Mouse (Mus musculus) MN1 (cell line): ENCODE data around the gene Cmtm7.

Experiments
- DNase-seq: peaks from one replicate; pipeline ENCODE4 v3.0.0-alpha.2; 2016; ENCODE audit warnings: low spot score

Cmtm7 gene

DNA sequence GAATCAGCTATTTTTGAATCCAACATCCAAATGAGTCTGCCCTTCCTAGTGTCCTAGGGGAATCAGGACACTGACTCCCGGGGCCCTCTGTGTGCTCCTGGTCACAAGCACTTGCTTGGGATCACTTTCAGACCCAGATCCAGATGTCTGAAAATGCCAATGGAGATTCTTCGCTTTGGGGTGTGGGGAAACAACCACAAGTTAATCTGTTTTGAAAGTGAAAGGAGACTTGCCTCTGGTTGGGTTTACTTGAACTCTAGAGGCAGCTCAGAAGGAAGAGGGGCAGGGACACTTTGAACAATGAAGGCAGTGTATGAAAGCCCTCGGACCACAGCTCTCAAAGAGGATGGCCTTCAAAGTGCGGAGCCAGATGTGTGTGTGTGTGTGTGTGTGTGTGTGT, 12.8 kb upstream of the Cmtm7 start:
- DNase-seq = no peak

- no peak for DNase-seq
Observed at GRCm38 (mm10) chr9:114793764-114794295, 12.2 kb upstream of the Cmtm7 start.

GRCm38 (mm10) chr9:114789989-114790388, 8.3 kb upstream of the Cmtm7 start:
- no peak for DNase-seq

DNA sequence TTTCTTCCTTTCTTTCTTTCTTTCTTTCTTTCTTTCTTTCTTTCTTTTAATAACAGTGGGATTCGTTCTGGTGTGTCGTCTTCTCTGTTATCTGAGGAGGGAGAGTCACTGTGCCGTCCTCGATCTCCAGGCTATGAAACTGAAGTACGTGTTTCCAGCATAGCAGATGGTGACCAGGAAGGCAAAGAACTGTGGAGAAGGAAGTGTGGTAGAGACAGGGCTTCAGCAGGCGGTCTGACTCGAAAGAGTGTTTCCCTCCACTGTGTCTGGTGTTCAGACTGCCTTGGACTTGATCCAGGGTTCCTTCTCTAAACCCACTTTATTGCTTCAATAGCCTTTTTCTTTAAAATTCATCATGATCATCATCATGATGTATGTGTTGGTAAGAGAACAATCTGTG, 7.9 kb upstream of the Cmtm7 start:
- no peak for DNase-seq

DNA sequence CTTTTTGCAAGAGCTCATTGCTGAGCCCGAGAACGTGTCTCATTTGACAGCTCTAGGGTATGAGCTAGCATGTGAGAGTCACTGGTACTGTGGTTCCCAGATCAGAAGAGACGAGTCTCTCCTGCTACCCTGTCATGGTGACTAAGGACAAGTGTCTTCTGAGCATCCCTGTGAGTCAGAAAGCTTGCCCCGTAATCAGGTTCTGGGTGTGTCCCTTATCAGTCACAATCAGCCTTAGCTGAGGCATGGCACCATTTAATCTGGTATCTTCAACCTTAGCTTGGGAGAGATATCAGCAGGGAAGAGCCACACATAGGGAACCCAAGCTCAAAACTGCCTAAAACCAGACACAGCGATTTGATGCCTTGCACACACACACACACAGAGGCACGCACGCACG, 7.0 kb upstream of the Cmtm7 start:
- DNase-seq = no peak

GRCm38 (mm10) chr9:114787716-114788115, 6.1 kb upstream of the Cmtm7 start:
- DNase-seq = no peak

DNA sequence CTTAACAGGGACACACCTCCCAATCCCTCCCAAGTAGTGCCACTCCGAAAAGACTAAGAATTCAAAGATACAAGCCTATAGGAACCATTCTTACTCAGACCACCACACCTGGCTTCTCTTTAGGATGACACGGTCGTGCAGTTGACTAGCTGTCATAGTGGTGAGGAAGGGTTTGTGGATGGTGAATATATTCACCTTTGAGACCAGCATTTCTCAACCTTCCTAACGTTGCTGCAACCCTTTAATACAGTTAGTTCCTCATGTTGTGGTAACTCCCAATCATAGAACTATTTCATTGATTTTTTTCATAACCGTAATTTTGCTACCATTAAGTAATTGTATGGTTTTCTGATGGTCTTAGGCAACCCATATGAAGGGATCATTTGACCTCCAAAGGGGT, 5.5 kb upstream of the Cmtm7 start:
- DNase-seq = no peak

DNA sequence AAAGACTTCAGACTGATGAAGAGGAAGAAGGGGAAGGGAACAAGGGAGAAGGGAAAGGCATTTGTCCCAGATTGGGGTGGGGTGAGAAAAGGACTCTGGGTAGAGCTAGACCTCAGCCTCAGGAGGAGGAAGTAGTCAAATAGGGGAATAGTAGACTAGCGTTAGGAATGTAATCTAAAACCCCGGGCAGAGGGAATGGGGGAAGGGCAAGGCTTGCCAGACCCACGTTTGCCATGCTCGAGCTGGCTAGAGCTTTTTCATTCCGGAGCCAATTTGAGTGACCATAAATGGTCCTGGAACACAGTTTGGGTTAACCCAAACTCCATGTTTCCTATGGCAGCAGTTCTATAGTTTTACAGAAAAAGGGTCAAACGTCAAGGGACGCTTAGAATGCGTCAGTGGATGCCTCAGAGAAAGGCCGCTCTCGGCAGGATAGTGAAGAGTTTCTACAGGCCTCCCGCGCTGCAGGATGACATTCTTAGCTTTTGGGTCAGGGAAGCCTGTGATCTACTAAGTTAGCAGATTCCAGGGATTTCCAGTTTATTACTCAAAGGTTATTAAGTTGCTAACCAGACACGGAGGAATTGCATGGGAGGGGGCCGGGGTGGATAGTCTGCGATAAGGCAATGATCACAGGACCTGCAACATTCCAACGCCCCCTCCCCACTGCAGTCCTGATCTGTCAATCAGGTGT, 3.9 kb upstream of the Cmtm7 start:
- no peak for DNase-seq

DNA sequence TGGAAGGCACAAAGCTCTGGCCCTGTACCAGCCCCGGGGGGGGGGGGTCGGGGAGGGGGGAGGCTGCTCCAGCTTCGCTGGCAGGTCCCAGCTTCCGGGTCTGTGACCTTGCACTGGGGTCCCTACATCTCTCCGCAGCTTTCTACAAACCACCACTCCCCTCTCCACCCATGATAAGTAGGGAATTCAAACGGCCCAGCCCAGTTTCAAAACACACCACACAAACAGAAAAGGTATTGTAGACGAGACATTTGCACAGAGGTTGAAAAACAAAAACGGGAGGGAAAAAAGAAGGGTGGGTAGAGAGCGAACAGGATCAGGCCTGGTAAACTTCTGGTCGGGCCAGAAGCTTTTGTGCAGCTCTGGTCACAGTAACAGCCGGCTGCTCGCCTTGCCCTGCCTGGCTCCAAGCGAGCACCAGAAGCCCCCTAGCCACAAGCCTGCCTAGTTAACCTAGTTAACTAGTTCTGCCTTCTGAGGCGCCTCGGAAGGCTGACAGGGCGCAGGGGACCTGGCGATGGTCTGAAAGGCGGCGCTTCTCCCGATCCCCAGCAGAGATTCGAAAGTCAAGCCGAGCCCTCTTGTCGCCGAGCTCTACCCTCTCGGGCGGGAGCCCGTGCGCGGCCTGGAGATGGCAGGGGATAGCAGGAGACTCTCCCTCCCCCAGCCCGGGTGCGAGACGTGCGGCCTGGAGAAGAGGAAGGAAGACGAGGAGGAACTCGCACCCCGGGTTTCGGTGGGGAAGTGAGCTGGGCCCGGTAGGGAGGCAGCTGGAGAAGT, 720 bp downstream of the Cmtm7 start:
- peak; percentile 54 for DNase-seq

DNA sequence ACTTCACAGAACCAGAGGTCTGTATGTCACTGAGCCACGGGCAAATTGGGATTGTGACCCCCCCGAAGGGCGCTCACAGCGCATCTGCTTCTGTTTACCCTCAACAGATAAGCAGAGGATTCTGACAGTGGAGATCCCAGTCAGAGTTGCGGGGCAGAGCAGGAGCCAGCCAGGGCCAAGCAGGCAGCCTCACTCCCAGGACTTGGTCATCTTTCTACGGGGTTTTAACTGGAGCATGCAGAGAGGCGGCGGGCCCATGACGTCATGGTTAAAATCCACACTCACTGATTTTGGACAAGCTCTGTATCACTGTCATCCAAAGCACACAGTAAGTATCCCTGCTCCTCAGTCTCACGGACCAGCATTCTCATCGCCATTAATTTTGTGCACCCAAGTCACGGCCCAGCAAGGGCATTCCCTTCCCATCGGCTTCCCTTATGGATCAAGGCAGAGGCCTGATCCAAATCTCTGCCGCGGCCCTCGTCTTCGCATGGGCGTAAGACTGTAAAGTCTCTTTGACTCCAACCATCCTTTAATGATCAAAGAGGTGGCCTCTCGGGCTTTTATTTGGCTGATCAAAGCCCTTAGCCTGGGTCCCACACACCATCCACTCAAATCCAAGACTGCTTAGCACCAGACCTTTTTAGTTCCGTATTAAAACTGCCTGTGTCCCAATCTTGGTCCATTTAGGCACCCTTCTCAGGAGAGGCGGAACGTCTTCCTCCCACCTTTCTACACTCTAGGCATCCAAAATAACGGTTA, 1.5 kb downstream of the Cmtm7 start:
- DNase-seq = peak; percentile 68

DNA sequence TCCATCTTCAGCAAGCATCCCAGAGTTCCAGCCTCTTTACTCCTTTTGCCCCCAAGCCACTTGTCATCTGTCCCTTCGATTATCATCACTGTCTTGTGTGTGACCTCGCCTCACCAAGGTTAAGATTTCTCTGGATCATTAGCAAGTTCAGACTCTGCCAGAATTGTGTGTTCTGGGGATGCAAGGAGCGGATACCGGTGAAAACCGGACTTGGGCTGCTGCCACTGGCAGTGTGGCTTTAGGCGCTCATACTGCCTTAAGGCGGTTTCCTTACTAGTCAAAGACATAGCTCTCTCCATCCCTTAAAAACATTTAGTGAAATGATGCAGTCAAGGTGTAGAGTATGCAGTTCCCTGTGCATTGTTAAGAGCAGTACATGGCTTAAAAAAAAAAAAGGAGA, 2.8 kb downstream of the Cmtm7 start:
- DNase-seq = no peak

- DNase-seq = no peak
Observed at GRCm38 (mm10) chr9:114778047-114778390, 3.6 kb downstream of the Cmtm7 start.

GRCm38 (mm10) chr9:114777178-114778046, 4.2 kb downstream of the Cmtm7 start:
- no peak for DNase-seq

DNA sequence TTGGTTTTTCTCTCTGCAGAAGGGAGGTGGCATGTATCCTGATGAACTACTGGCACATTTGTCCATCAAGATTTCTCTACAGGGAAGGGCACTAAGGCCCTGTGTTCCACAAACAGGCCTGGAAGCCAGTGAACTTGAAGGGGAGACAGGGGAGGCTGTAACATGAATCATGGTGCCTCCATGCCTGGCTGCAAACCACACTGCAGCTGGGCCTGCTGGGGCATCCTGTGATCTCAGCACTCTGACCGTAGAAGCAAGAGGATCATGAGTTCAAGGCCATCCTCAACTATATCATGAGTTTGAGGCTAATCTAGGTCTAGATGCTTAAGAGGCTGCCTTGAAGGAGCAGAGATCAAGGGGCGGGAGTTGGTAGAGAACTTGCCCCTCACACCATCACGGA, 5.3 kb downstream of the Cmtm7 start:
- DNase-seq = no peak

DNA sequence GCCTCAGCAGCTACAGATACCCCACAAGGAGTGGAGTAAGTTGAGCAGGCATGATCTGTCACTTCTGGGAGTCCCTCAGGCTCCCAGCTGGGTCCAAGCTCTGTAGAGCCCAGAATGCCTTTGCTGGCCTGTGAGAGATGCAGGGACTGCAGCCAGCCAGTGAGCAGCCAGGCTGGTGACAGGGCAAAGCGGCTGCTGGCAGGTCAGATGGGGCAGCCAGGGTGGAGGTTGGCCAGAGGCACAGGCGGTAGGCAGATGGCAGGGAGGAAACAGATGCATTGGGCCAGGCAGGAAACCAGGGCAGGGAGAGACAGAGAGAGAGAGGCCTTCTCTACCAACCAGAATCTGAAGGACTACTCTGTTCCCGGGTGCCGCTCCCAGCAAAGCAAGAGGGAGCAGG, 6.4 kb downstream of the Cmtm7 start:
- peak; percentile 68 for DNase-seq

DNA sequence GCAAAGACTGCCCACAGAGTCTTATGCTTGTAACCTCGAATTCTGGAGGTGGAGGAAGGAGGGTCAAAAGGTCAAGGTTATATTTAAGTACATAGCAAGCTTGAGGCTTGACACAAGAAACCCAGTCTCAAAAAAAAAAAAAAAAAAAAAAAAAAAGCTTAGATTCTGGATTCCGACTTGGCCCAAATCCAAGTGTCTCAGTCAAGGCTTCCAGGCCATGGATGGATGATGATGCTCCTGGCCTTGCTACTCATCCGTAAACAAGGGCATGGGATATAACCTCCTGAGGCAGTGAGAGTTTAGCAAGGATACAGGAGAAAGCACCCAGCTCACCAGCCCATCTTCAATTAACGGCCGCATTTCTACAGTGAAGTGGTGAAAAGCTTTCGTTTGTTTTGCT, 7.0 kb downstream of the Cmtm7 start:
- DNase-seq = no peak

GRCm38 (mm10) chr9:114771565-114771964, 10.1 kb downstream of the Cmtm7 start:
- DNase-seq = no peak

DNA sequence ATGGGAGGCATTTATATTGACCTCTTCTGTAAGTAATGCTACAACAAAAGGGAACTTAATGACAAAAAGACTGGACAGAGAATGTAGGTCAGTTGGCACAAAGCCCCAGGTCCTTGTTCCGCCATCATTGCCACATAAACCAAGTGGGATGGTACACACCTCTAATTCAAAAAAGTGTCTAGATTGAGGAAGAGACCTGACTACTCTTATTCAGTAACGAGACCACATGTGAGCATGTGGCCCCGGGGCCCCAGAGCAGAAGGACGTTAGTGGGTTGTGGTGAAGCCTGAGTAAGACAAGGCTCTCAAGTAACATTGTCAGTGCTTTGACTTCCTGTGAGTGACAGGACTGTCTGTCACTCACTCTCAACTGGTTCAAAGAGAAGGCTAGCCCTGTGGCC, 11.4 kb downstream of the Cmtm7 start:
- no peak for DNase-seq

DNA sequence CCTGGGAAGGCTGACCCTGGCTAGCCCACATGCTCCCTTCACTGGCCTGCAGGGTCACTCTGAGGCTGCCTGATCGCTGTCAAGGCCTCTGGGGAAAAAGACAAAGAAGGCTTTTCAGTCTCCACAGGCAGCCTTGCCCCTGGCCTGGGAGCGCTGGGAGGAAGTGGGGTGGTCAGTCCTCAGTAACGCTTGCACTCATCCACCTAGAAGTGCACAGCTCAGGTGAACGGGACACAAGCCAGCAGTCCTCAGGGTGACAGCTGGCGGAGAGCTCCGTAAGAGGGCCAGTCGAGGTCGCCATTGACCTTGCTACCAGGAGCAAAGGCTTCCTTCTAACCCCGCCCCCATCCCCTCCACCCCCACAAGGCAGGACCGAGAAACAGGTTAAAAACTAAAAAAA, 13.6 kb downstream of the Cmtm7 start:
- DNase-seq = no peak

DNA sequence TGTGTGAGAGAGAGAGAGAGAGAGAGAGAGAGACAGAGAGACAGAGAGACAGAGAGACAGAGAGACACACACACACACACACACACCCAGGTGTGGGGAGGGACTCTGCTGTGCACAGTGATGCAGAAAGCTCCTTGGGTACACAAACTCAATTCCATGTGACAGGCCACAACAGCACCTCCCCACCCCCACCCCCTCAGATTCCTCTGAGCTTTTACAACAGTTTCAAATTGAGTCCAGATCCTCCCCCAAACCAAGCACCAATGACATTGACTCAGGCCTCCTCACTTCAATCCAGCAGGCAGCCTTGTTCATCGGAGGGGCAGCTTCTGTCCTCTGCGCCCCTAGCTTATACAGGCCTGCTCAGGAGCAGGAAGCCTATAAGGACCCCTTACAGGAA, 14.1 kb downstream of the Cmtm7 start:
- no peak for DNase-seq

DNA sequence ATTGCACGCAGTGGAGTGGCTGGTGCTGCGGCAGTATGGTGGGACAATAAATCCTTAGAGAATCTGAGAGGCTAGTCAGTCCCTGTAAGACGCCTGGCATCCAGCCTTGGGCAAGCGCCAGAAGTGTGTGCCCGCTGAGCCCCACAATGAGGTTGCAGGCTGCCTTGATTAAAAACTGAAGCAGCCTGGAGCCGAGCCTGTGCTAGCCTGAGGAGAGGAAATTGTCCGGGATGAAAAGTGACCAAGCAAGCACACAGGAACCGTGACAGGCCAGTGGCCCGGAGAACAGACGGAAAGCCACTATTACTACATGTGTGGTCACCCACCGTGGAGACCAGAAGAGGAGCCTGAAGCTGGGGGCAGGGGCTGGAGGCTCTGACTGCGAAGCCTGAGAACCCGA, 14.6 kb downstream of the Cmtm7 start:
- DNase-seq = peak; percentile 70

DNA sequence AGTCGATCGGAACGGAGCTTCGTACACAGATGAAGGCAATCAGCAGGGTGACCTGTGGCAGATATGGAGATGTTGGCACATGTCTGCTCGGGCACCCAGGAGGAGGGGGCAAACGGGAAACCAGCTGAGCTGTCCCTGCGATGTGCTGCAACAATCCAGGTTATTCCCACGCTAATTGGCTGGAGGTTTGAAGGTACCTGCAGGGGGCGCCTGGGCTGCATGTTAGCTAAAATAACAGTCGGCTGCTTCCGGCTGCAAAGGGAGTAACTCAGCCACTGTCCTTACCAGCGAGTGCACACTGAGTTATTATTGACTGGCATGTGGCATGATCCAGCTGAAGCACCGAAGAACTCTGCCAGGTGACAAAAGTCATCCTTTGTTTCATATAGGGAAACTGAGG, 18.3 kb downstream of the Cmtm7 start:
- DNase-seq = no peak
